12 mouse cellular contexts compared by ENCODE assay signal in the genomic region with DNA sequence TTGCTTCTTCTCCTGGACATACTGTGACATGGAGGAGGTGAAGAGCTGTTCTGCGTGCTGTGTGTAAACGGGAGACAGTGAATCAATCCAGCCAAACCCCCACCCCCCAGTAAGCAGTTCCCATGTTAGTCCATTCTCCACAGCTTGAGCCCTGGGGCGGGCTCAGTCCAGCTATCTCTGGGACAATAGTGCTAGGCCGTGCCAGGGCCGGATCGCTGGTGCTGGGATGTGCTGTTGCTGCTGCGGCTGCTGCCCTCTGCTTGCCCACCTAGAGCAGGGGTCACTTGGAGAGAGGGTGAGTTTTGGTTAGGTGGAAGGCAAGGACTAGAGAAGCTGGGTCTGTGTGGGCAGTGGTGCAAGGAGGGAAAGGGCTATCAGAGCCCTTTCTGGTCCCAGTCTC. TPM values are rescaled to one million over a fixed set of nuclear protein-coding genes. Genes with fewer than 3 reads are reported as not detected.
DNase-seq lines count a peak whose midpoint lies in the region; ATAC-seq and TF ChIP-seq lines count a peak whose summit lies in the region.
"Had no signal": no experiment of that assay in that cellular context is flagged by ENCODE, and none has a peak within 500 bp of the region (broad histone marks: within the 10 kb centered on the region; RNA-seq: fewer than 3 reads in every experiment).

No protein-coding gene starts in this region.

- no peak for TF ChIP-seq CTCF in olfactory bulb, adult 2 months (IDR thresholded peaks at IDR 0.05; ENCODE audit: insufficient read depth, low read depth, low read length)

- no peak for ATAC-seq in heart, embryonic 14.5 days (ENCODE audit: insufficient number of reproducible peaks, insufficient read depth, low FRiP score, low read depth)
- no peak for ATAC-seq in megakaryocyte, adult 5-6 weeks (ENCODE audit: poor library complexity, severe bottlenecking)
- ATAC-seq in hindbrain, embryonic 15.5 days (ENCODE audit: low FRiP score, low read depth): no peak

- no peak overlapping the region for H3K4me3 ChIP-seq in heart, embryonic 14.5 days (ENCODE audit: control insufficient read depth in 1 of 2, insufficient read depth in 1 of 2, low read depth in 1 of 2, low read length in 2 of 2)
- H3K4me3 ChIP-seq in megakaryocyte, embryonic 14.5 days (replicated peaks): peak overlapping the region; percentile 80
- H3K4me3 ChIP-seq in hindbrain, embryonic 15.5 days: no peak overlapping the region
- H3K4me3 ChIP-seq in olfactory bulb, adult 2 months (ENCODE audit: insufficient read depth, low read depth, low read length): no peak overlapping the region
- H3K4me3 ChIP-seq: embryonic facial prominence, embryonic 15.5 days had no signal

- H3K27ac ChIP-seq in heart, embryonic 14.5 days (replicated peaks in 1 of 2; ENCODE audit: control insufficient read depth in 1 of 2, insufficient read depth in 1 of 2, low read depth in 2 of 2, low read length in 2 of 2): peak overlapping the region in 1 of 2 experiments; percentile 2; a peak in 2 of 4 replicates
- peak overlapping the region; percentile 27 for H3K27ac ChIP-seq in hindbrain, embryonic 15.5 days (replicated peaks)
- H3K27ac ChIP-seq in olfactory bulb, adult 2 months (ENCODE audit: insufficient read depth, low read depth, low read length): peak overlapping the region; percentile 68
- H3K27ac ChIP-seq: liver, embryonic 14.5 days had no signal

- no peak for DNase-seq in heart, postnatal 36 days
- no peak for DNase-seq in gastrocnemius, postnatal 25 days
- no peak for DNase-seq in gastrocnemius, postnatal 10 days
- DNase-seq: retina, postnatal 1 day had no signal

- H3K9ac ChIP-seq in heart, embryonic 14.5 days (ENCODE audit: low read length): peak overlapping the region; percentile 48
- H3K9ac ChIP-seq in hindbrain, embryonic 15.5 days: peak overlapping the region; percentile 5; the same call in 1 of the 2 replicates
- H3K9ac ChIP-seq: embryonic facial prominence, embryonic 15.5 days; liver, embryonic 14.5 days had no signal

- no peaks in the 10 kb centered on the region for H3K27me3 ChIP-seq in heart, embryonic 14.5 days (ENCODE audit: control insufficient read depth, insufficient read depth, low read length)
- no peaks in the 10 kb centered on the region for H3K27me3 ChIP-seq in megakaryocyte, embryonic 14.5 days (replicated peaks)
- H3K27me3 ChIP-seq in hindbrain, embryonic 15.5 days: no peaks in the 10 kb centered on the region
- H3K27me3 ChIP-seq: embryonic facial prominence, embryonic 15.5 days had no signal

- H3K4me2 ChIP-seq in heart, embryonic 14.5 days (ENCODE audit: low read length): peak overlapping the region; percentile 23
- peak overlapping the region; percentile 14; the same call in 1 of the 2 replicates for H3K4me2 ChIP-seq in hindbrain, embryonic 15.5 days
- H3K4me2 ChIP-seq: embryonic facial prominence, embryonic 15.5 days had no signal

- WGBS in heart, embryonic 14.5 days: 59% methylated on average over 7 of the region's 7 CpGs
- 44% methylated on average over 7 of the region's 7 CpGs for WGBS in hindbrain, embryonic 15.5 days
- WGBS in olfactory bulb, adult 2 months: 42% methylated on average over 7 of the region's 7 CpGs

- no peaks in the 10 kb centered on the region for H3K9me3 ChIP-seq in heart, embryonic 14.5 days (ENCODE audit: control insufficient read depth, low read length)
- H3K9me3 ChIP-seq in megakaryocyte, embryonic 14.5 days: no peaks in the 10 kb centered on the region
- H3K9me3 ChIP-seq in hindbrain, embryonic 15.5 days: no peaks in the 10 kb centered on the region
- H3K9me3 ChIP-seq: embryonic facial prominence, embryonic 15.5 days had no signal

- TF ChIP-seq POLR2A in olfactory bulb, adult 2 months (IDR thresholded peaks at IDR 0.05; ENCODE audit: insufficient read depth, low read depth, low read length): no peak

- H3K4me1 ChIP-seq in heart, embryonic 14.5 days (ENCODE audit: control insufficient read depth in 2 of 2, insufficient read depth in 2 of 2, low read length in 2 of 2): peaks cover 62 to 75% of the 10 kb centered on the region in 2 experiments
- H3K4me1 ChIP-seq in megakaryocyte, embryonic 14.5 days: peaks cover 90% of the 10 kb centered on the region
- H3K4me1 ChIP-seq in hindbrain, embryonic 15.5 days (replicated peaks): peaks cover 62% of the 10 kb centered on the region
- peaks cover 61% of the 10 kb centered on the region for H3K4me1 ChIP-seq in olfactory bulb, adult 2 months (ENCODE audit: control insufficient read depth, insufficient read depth, low read length)

- peaks cover 58% of the 10 kb centered on the region for H3K36me3 ChIP-seq in heart, embryonic 14.5 days (ENCODE audit: control insufficient read depth, insufficient read depth, low read length)
- peaks cover 61% of the 10 kb centered on the region for H3K36me3 ChIP-seq in megakaryocyte, embryonic 14.5 days (replicated peaks; ENCODE audit: low read length)
- peaks cover 12% of the 10 kb centered on the region for H3K36me3 ChIP-seq in hindbrain, embryonic 15.5 days

- intact Hi-C loops in heart, postnatal 36 days (cut with DNase I): no loop called here

RNA-seq across cellular contexts. Expression of a gene that starts 20.6 kb away (rescaled TPM):
- polyA plus RNA-seq in heart, embryonic 14.5 days (2014; fragmentation: Nextera tagmentation; extraction: Ambion mirVana): 92.6 and 94.2 TPM in 2 replicates
- total RNA-seq in heart, postnatal 36 days (2021): 10 to 100 TPM; 42.2 to 51.1 TPM
- 302 and 446 TPM in 2 replicates for polyA plus RNA-seq in megakaryocyte, embryonic 14.5 days (2012; ENCODE audit: insufficient read depth, low replicate concordance)
- total RNA-seq in megakaryocyte, adult 5-6 weeks (2015): 71.1 and 85.9 TPM in 2 replicates
- 49.6 and 73.1 TPM in 2 replicates for total RNA-seq in megakaryocyte, adult 5-6 weeks (2017)
- 121 and 129 TPM in 2 replicates for polyA plus RNA-seq in hindbrain, embryonic 15.5 days (2015; fragmentation: Nextera tagmentation; extraction: Ambion mirVana)
- polyA plus RNA-seq in olfactory bulb, adult 2 months (2012; ENCODE audit: insufficient read depth, insufficient read length, low replicate concordance, missing spikeins): not detected in 2 replicates
- 10 to 100 TPM; 28.1 to 33.0 TPM for total RNA-seq in gastrocnemius, postnatal 25 days (2021)
- total RNA-seq in gastrocnemius, postnatal 10 days (2021): 10 to 100 TPM; 58.2 to 97.6 TPM

RNA-seq across cellular contexts. Expression of a gene that starts 26.6 kb away (rescaled TPM):
- not detected in 2 replicates for polyA plus RNA-seq in heart, embryonic 14.5 days (2014; fragmentation: Nextera tagmentation; extraction: Ambion mirVana)
- under 1 TPM in 1 of 2 experiments, not detected in 1; 0.22 TPM for total RNA-seq in heart, postnatal 36 days (2021)
- polyA plus RNA-seq in megakaryocyte, embryonic 14.5 days (2012; ENCODE audit: insufficient read depth, low replicate concordance): not detected in 2 replicates
- total RNA-seq in megakaryocyte, adult 5-6 weeks (2015): not detected in 2 replicates
- not detected in 2 replicates for total RNA-seq in megakaryocyte, adult 5-6 weeks (2017)
- polyA plus RNA-seq in hindbrain, embryonic 15.5 days (2015; fragmentation: Nextera tagmentation; extraction: Ambion mirVana): not detected in 2 replicates
- not detected in 2 replicates for polyA plus RNA-seq in olfactory bulb, adult 2 months (2012; ENCODE audit: insufficient read depth, insufficient read length, low replicate concordance, missing spikeins)
- total RNA-seq in gastrocnemius, postnatal 25 days (2021): not detected
- not detected for total RNA-seq in gastrocnemius, postnatal 10 days (2021)
- total RNA-seq: hematopoietic stem cell, adult 5-6 weeks had no signal
- polyA plus RNA-seq: embryonic facial prominence, embryonic 15.5 days; liver, embryonic 14.5 days had no signal

RNA-seq across cellular contexts. Expression of a gene that starts 50.6 kb away (rescaled TPM):
- 178 and 181 TPM in 2 replicates for polyA plus RNA-seq in heart, embryonic 14.5 days (2014; fragmentation: Nextera tagmentation; extraction: Ambion mirVana)
- total RNA-seq in heart, postnatal 36 days (2021): 10 to 100 TPM; 70.7 to 73.8 TPM
- 111 and 307 TPM in 2 replicates for polyA plus RNA-seq in megakaryocyte, embryonic 14.5 days (2012; ENCODE audit: insufficient read depth, low replicate concordance)
- total RNA-seq in megakaryocyte, adult 5-6 weeks (2015): 207 and 216 TPM in 2 replicates
- total RNA-seq in megakaryocyte, adult 5-6 weeks (2017): 93.2 and 107 TPM in 2 replicates
- polyA plus RNA-seq in hindbrain, embryonic 15.5 days (2015; fragmentation: Nextera tagmentation; extraction: Ambion mirVana): 146 and 149 TPM in 2 replicates
- not detected in 2 replicates for polyA plus RNA-seq in olfactory bulb, adult 2 months (2012; ENCODE audit: insufficient read depth, insufficient read length, low replicate concordance, missing spikeins)
- 10 to 100 TPM; 52.2 to 63.2 TPM for total RNA-seq in gastrocnemius, postnatal 25 days (2021)
- total RNA-seq in gastrocnemius, postnatal 10 days (2021): 100 to 1,000 TPM; 108 to 125 TPM

RNA-seq across cellular contexts. Expression of a gene that starts 59.3 kb away (rescaled TPM):
- polyA plus RNA-seq in heart, embryonic 14.5 days (2014; fragmentation: Nextera tagmentation; extraction: Ambion mirVana): 60.2 and 62.0 TPM in 2 replicates
- 10 to 100 TPM; 27.4 to 30.8 TPM for total RNA-seq in heart, postnatal 36 days (2021)
- 5.5 and 6.0 TPM in 2 replicates for polyA plus RNA-seq in megakaryocyte, embryonic 14.5 days (2012; ENCODE audit: insufficient read depth, low replicate concordance)
- 50.6 and 52.1 TPM in 2 replicates for total RNA-seq in megakaryocyte, adult 5-6 weeks (2015)
- total RNA-seq in megakaryocyte, adult 5-6 weeks (2017): 53.4 and 56.1 TPM in 2 replicates
- polyA plus RNA-seq in hindbrain, embryonic 15.5 days (2015; fragmentation: Nextera tagmentation; extraction: Ambion mirVana): 84.5 and 88.5 TPM in 2 replicates
- polyA plus RNA-seq in olfactory bulb, adult 2 months (2012; ENCODE audit: insufficient read depth, insufficient read length, low replicate concordance, missing spikeins): 301 TPM in 1 of 2 replicates, not detected in the other
- total RNA-seq in gastrocnemius, postnatal 25 days (2021): 10 to 100 TPM; 22.6 to 23.0 TPM
- total RNA-seq in gastrocnemius, postnatal 10 days (2021): 10 to 100 TPM; 20.5 to 35.5 TPM
